Mouse (Mus musculus) c-Kit-negative CD71-positive TER-119-positive erythroid progenitor cells, embryonic 14.5 days (primary cell): ENCODE measurements around the gene Chrnb4.

Experiments
- DNase-seq: peaks from one replicate; pipeline ENCODE4 v3.0.0-alpha.2; 2013; ENCODE audit warnings: low read depth, low spot score

Gene Chrnb4

GRCm38 (mm10) chr9:55048211-55048880, at the start of gene Chrnb4:
Chrnb4 (minus strand) TSS chr9:55048779.
- DNase-seq: no peak

DNA sequence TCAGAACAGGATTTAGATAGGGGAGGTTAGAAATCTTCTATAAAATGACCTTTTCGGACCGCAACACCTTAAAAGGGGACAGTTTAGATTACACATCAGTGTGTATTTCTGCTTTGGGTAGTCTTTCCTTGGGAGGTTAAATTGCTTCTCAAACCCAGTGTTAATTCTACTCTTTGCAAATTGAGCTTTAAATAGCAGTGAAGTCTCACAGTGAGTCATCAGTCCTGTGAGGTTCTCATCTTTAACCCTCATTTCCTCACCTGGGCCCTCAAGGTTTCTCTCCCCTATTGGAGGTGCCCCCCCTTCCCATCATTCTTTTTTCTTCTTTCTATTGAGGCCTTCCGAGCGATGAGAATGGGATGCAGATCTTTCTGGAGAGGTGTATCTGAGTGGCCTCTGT, 48.3 kb upstream of the Chrnb4 start:
- DNase-seq: no peak

DNA sequence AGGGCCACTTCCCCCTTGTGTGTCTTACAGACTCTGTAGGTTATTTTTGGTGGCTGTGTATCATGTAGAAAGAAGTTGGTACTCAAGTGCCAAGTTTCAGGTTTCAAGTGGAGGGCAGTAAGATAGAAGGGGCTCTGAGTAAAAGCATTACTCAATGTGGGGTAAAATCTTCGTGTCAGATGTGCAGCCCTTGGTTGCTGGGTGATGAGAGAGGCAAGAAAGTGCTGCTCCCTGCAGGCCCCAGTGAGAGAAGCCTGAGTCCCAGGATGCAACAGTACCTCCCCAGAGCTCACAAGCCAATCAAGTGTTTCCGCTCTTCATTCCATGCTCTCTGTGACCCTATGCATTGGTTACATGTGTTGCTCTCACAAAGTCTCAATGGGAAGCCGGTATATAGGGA, 47.5 kb upstream of the Chrnb4 start:
- DNase-seq: no peak

GRCm38 (mm10) chr9:55090141-55090540, 41.6 kb upstream of the Chrnb4 start:
- DNase-seq: no peak

GRCm38 (mm10) chr9:55089226-55089625, 40.6 kb upstream of the Chrnb4 start:
- no peak for DNase-seq

GRCm38 (mm10) chr9:55083154-55083913, 34.8 kb upstream of the Chrnb4 start:
- no peak for DNase-seq

GRCm38 (mm10) chr9:55067965-55068265, 19.3 kb upstream of the Chrnb4 start:
- no peak for DNase-seq

- no peak for DNase-seq
Observed at GRCm38 (mm10) chr9:55067260-55067964, 18.8 kb upstream of the Chrnb4 start.

DNA sequence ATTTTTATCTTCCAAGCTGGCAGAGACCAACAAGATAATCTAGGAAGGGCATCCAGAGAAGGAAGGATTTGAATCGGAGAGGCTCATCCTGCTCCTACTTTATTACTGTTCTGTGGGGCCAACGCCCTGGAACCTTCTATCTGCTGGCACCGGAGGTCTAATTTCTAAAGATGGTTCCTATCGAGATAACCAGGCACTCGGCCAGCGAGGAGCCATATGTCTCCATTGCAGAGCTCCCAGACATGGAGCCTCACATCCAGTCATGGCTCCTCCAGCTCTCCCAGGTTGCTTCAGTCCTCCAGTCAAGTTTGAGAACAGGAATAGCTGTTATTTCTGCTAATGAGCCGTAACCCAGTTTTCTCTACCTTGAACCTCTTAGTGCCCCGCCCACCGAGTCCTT, 16.7 kb upstream of the Chrnb4 start:
- DNase-seq: no peak

DNA sequence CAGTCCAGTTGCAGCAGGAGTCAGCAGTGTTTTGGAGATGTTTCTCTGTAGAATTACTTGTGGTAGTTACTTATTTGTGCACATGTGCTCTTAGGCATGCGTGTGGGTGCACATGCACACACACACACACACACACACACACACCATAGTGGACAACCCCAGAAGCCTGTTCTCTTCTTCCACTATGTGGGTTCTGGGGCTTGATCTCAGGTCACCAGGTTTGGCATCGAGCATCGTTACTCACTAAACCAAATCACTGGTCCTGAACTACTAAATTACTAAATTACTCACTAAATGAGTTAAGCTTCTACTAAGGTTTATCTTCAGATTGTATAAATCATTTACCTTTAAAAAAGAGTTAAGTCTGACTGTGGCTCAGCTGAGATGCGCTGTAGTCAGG, 9.5 kb upstream of the Chrnb4 start:
- no peak for DNase-seq

DNA sequence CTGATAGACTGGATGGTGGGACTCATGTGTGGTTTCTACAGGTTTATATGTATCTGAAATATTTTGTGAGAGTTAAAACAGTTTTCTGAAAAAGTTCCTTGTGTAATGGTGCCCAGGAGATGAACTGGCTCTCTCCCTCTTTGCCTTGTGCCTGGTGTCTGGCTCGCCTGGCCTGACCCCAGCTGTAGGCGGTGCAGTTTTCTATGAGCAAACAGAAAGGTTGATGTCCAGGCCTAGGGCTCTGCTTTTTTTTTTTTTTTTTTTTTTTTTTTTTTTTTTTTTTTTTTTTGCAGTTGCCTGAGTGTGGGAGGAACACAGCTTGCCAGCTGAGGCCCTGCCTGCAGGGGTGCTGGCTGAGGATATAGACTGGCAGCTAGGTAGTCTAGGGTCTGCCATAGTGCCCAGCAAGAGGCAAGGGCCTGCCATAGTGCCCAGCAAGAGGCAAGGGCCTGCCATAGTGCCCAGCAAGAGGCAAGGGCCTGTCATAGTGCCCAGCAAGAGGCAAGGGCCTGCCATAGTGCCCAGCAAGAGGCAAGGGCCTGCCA, 6.9 kb upstream of the Chrnb4 start:
- no peak for DNase-seq

DNA sequence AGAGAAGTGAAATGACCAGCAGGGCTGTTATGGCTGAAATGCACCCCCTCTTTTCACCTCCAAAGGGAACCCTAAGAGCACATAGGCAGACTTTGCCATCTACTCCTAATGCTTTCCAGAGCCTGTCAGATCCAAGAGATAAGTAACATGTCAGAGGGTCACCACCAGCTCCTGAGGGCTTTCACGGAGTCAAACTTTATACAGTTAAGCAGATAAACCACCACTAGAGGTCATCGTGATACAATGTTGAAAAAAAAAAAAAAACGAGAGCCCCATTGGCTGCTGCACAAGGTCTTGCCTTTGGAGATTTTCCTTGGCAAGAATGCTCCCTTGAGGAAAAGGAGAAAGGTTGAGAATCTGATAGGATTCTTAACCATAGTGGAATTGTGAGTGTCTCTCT, 1.8 kb downstream of the Chrnb4 start:
- DNase-seq: no peak

GRCm38 (mm10) chr9:55045001-55045400, 3.6 kb downstream of the Chrnb4 start:
- DNase-seq: no peak

DNA sequence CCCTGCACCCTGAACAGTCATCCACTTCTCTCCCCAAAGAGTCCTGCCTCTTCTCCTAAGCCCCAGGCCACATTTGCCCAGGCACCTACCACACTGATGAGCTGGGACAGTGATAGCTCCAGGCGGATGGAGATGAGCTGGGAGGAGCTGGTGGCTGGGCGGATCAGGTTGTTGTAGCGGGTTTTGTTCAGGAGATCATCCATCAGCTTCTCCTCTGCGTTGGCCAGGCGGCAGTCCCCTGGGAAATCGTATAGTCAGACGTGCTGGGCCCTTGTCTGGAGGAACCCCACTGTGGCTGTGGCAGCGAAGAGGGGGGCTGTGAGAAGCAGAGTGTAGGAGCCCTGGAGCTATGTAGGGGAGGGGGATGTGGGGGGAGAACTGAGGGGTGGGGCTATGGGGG, 4.9 kb downstream of the Chrnb4 start:
- no peak for DNase-seq

GRCm38 (mm10) chr9:55041389-55041788, 7.2 kb downstream of the Chrnb4 start:
- no peak for DNase-seq

DNA sequence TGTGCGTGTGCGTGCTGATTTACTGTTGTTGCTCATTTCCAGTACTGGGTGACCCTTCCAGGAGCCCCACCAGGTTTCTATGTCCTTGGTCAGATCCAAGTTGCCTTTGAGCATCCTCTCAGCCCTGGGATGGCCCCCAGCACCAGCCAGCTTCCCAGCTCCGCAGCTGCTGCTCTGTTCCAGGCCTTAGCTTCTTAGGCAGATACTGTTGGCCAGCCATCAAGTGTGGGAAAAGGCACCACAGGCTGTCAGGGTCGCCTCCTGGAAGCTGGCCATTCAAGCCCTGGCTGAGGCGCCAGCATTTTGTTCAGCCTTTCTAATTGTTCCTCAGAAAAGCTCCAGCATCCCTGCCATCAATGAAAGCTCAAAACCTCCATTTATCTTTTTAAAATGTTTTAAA, 8.6 kb downstream of the Chrnb4 start:
- DNase-seq: no peak

GRCm38 (mm10) chr9:55038948-55039347, 9.6 kb downstream of the Chrnb4 start:
- DNase-seq: no peak

DNA sequence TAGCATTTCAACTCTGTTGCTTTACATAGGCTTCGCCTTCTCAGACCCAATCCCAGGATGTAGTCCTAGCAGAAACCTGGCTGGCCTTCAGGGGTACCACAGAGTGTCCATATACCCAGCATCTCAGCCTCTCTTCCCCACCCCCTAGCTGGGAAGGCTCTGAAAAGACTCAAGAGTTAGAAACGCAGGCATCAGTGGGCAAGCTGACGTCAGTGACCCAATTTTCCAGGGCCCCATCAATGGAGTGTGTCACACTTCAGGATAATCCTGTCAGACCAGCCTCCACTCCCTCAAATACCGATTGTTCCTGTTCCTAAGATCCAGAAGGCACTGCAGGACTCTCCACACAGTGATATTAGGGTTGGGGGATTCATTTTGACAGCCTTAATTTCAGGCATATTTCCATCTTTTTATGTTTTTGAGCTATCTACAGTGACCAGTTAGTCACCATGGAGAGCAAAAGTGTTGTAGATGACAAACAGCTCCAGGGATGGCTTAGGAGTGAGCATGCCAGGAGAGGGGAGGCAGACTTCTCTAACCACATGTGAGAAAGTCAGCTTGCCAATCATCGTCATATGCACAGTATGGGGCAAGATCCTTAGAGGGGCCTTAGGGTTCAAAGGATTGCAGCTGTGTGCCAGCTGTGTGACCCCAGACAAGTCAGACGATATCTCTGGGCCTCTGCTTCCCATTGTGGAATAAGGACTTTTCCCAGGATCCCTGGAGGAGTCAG, 17.0 kb downstream of the Chrnb4 start:
- DNase-seq: no peak

- DNase-seq: no peak
Observed at GRCm38 (mm10) chr9:55026275-55026663, 22.3 kb downstream of the Chrnb4 start, which contains the start of gene Chrna3. Chrna3 (minus strand) TSS chr9:55026562.

DNA sequence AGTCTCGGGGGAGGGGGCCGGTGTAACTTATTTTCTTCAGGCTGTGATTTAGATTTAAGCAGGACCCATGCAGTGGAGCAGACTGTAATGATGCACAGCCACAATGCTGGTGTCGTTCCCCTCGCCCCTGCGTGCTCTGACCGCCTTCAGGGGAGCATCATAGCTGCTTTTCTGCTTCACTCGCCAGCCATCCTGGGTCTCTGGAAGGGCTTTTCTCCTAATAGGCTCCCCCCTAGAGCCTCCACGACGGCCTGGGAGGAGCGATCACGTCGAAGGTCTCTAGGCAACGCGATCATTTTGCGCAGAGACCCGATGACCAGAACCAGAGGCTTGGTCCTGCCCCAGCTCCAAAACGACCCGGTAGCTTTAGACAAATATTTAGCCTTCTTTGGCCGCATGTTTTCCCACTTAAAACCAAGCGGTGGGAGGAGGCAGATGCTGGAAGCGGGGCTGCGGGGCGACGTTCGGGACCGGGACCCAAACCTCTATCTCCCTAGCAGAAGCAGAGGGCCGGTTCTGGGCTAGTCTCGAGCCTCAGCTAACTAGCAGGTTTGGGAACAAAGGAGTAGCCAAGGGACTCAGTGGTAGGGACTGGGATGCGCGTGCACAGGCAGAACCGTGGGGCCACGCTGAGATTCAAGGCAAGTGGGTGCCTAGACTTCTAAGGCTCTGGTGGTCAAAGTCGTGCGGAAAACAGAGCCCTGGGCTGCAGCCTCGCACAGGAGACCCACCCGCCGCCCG, 22.9 kb downstream of the Chrnb4 start:
- DNase-seq: no peak

GRCm38 (mm10) chr9:55023902-55024583, 24.5 kb downstream of the Chrnb4 start:
- peak; percentile 42 for DNase-seq
